Mouse (Mus musculus) thymus, adult 2 months (tissue): ENCODE results near the gene Tle6.

ENCODE experiments used
- CTCF ChIP-seq: fragments of 200-500 bp; IDR thresholded peaks from 2 replicates; pipeline ENCODE4 v1.5.1; 2012; ENCODE audit warnings: mild to moderate bottlenecking, control low read depth, low read length, moderate library complexity, borderline replicate concordance; ENCODE audit not compliant: control insufficient read depth, poor library complexity, insufficient read depth; ENCODE audit errors: extremely low read depth
- POLR2A ChIP-seq: fragments of 200-500 bp; IDR thresholded peaks from 2 replicates; pipeline ENCODE4 v1.6.1; 2012; ENCODE audit warnings: mild to moderate bottlenecking, low read length, control low read depth, moderate library complexity; ENCODE audit not compliant: control insufficient read depth, poor library complexity, insufficient read depth; ENCODE audit errors: extremely low read depth

DNA sequence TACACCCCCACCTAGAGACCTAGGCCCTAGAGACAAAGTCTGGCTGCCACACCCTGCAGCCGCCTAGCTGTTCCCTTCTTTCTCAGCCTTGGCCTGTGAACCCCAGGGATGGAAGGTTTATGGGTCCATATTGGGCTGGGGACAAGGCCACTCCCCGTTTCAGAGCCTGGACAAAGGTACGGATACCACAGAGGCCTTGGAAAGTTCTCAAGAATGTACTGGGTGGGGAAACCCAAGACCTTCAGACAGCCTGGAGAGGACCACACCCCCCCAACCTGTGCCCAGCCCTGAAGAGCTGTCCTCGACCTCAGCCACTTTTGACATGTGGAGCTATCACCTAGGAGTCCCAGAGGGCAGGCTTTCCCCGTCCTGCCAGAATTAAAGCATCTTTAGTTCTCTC lies 51.9 kb downstream of the Tle6 start:
- TF ChIP-seq CTCF (no peak), POLR2A (no peak)
